Mouse (Mus musculus): Measurements from ENCODE around the gene Ddx19b.
"Not testable (repeated sequence)": the region's sequence is repeated elsewhere in the genome, so short reads cannot be mapped to it uniquely, and the experiment has no call there.

Gene Ddx19b

GRCm38 (mm10) chr8:111034276-111034675 lies 2.7 kb upstream of the Ddx19b start:
- DNase-seq (ENCODE audit: low spot score) = no peak

- DNase-seq (ENCODE audit: low spot score) = peak; percentile 89
Observed at GRCm38 (mm10) chr8:111033482-111034215, 2.1 kb upstream of the Ddx19b start.

GRCm38 (mm10) chr8:111032916-111033315 lies 1.4 kb upstream of the Ddx19b start, which contains the start of gene Aars:
Gene Aars, plus strand, starts transcription at chr8:111033144.
- no peak for DNase-seq (ENCODE audit: low spot score)

- no peak for DNase-seq (ENCODE audit: low spot score)
Observed at GRCm38 (mm10) chr8:111030045-111030444, 1.5 kb downstream of the Ddx19b start.

- no peak for DNase-seq (ENCODE audit: low spot score)
Observed at GRCm38 (mm10) chr8:111029589-111029988, 2.0 kb downstream of the Ddx19b start.

- DNase-seq (ENCODE audit: low spot score) = peak; percentile 85
Observed at GRCm38 (mm10) chr8:111027391-111027937, 4.1 kb downstream of the Ddx19b start.

- DNase-seq (ENCODE audit: low spot score) = not testable (repeated sequence)
Observed at GRCm38 (mm10) chr8:111026609-111027008, 4.9 kb downstream of the Ddx19b start.

GRCm38 (mm10) chr8:111010230-111010991 lies 21.1 kb downstream of the Ddx19b start:
- not testable (repeated sequence) for DNase-seq (ENCODE audit: low spot score)

- DNase-seq (ENCODE audit: low spot score) = peak; percentile 85
Observed at GRCm38 (mm10) chr8:110997547-110998531, 33.7 kb downstream of the Ddx19b start, which contains the start of gene Ddx19a. Gene Ddx19a, minus strand, starts transcription at chr8:110997800.

- DNase-seq (ENCODE audit: low spot score) = no peak
Observed at GRCm38 (mm10) chr8:110996641-110997430, 34.7 kb downstream of the Ddx19b start.

- peak; percentile 22 for DNase-seq (ENCODE audit: low spot score)
Observed at GRCm38 (mm10) chr8:110990017-110990416, 41.5 kb downstream of the Ddx19b start.

- DNase-seq (ENCODE audit: low spot score) = no peak
Observed at GRCm38 (mm10) chr8:110987805-110988744, 43.5 kb downstream of the Ddx19b start.

- no peak for DNase-seq (ENCODE audit: low spot score)
Observed at GRCm38 (mm10) chr8:110981304-110981703, 50.2 kb downstream of the Ddx19b start.

GRCm38 (mm10) chr8:110977987-110978386 lies 53.6 kb downstream of the Ddx19b start:
- DNase-seq (ENCODE audit: low spot score) = not testable (repeated sequence)

- DNase-seq (ENCODE audit: low spot score) = not testable (repeated sequence)
Observed at GRCm38 (mm10) chr8:110976532-110976931, 55.0 kb downstream of the Ddx19b start.

GRCm38 (mm10) chr8:110969910-110970770 lies 61.4 kb downstream of the Ddx19b start:
- DNase-seq (ENCODE audit: low spot score) = peak; percentile 80

- DNase-seq (ENCODE audit: low spot score) = no peak
Observed at GRCm38 (mm10) chr8:110967326-110967725, 64.2 kb downstream of the Ddx19b start.

GRCm38 (mm10) chr8:110966586-110966985 lies 65.0 kb downstream of the Ddx19b start:
- DNase-seq (ENCODE audit: low spot score) = no peak

- peak; percentile 66 for DNase-seq (ENCODE audit: low spot score)
Observed at GRCm38 (mm10) chr8:110965594-110965993, 66.0 kb downstream of the Ddx19b start.
